Mouse (Mus musculus) embryonic facial prominence, embryonic 14.5 days (tissue): Measurements from ENCODE around the gene Pygl. TPM values are rescaled to one million over a fixed set of nuclear protein-coding genes. Genes with fewer than 3 reads are reported as not detected.

Experiments used
- ATAC-seq: fragments of 200-750 bp; cut with Nextera tagmentation; 2 replicates; pipeline ENCODE4 v1.8.0; 2017; ENCODE audit warnings: low read depth, moderate number of reproducible peaks, moderate TSS enrichment
- DNase-seq: peaks from one replicate; pipeline ENCODE4 v3.0.0-alpha.2; 2015; ENCODE audit warnings: low spot score
- H3K27ac ChIP-seq: fragments of 300-500 bp; sonication (generic); replicated peaks from 2 replicates; pipeline ENCODE4 v1.5.1; 2014; ENCODE audit warnings: low read depth, mild to moderate bottlenecking, low read length, moderate library complexity
- H3K27me3 ChIP-seq: fragments of 300-500 bp; sonication (generic); replicated peaks from 2 replicates; pipeline ENCODE4 v1.6.1; 2014; ENCODE audit warnings: low read length; ENCODE audit not compliant: control insufficient read depth, insufficient read depth
- H3K36me3 ChIP-seq: fragments of 300-500 bp; sonication (generic); 2 replicates; pipeline ENCODE4 v1.6.1; 2014; ENCODE audit warnings: low read length, mixed read lengths; ENCODE audit not compliant: control insufficient read depth, insufficient read depth
- H3K4me1 ChIP-seq: fragments of 300-500 bp; sonication (generic); 2 replicates; pipeline ENCODE4 v1.6.1; 2014; ENCODE audit warnings: antibody characterized with exemption, low read length; ENCODE audit not compliant: control insufficient read depth, insufficient read depth
- H3K4me2 ChIP-seq: fragments of 300-500 bp; sonication (generic); 2 replicates; pipeline ENCODE4 v1.6.1; 2014; ENCODE audit warnings: low read depth, mild to moderate bottlenecking, low read length, moderate library complexity, mixed read lengths
- H3K4me3 ChIP-seq: fragments of 300-500 bp; sonication (generic); 2 replicates; pipeline ENCODE4 v1.5.1; 2014; ENCODE audit warnings: low read depth, mild to moderate bottlenecking, low read length
- H3K9ac ChIP-seq: fragments of 300-500 bp; sonication (generic); 2 replicates; pipeline ENCODE4 v1.6.1; 2014; ENCODE audit warnings: low read depth, mild to moderate bottlenecking, low read length, moderate library complexity, mixed read lengths
- H3K9me3 ChIP-seq: fragments of 300-500 bp; sonication (generic); 2 replicates; pipeline ENCODE4 v1.6.1; 2016; ENCODE audit warnings: low read length; ENCODE audit not compliant: control insufficient read depth
- WGBS: fragments of 180-500 bp; shearing (Covaris S2); extraction: QIAGEN DNeasy Blood & Tissue Kit; methylation state at CpG from one replicate; pipeline ENCODE4 v1.1.7; 2014; 5-methylcytosine and 5-hydroxymethylcytosine counted together
- polyA plus RNA-seq: library from polyadenylated mRNA; unstranded; fragments of >200 nt; fragmentation: Nextera tagmentation; extraction: Ambion mirVana; gene quantifications from 2 replicates; pipeline ENCODE4 v1.2.1, GENCODE M21; 2014

Pygl gene
- polyA plus RNA-seq, 1 experiment from 2014 or later: 23.4 TPM

DNA sequence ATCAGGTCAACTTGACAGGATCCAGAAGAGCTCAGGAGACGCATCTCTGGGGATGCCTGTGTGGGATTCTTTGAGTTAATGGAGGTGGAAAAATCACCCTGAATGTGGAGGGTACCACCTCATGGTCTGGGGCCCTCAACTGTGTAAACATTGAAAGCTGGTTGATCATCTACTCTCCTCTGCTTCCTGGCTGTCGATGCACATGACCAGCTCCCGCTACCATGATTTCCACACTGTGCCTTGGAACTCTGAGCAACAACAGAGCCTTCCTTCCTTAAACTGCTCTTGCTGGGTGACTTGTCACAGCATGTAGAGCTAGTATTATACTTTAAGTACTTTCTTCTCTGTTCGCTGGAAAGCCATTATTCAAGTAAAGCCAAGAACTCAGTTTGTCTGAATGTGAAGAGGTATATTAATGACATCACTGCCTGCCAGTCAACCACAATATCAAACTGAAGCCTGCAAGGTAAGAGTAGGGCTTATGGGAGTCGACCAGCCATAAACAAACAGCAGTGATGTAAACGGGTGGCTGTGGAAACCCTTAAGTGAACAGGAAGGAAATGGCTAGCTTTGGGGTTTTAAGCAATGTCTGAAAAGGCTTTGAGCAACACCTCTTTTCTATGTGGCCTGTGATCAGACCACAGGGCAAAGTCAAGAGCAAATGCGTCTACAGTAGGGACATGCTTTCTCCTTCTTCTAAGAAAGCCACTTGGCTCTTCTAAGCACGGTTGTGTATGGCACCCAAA is 12.3 kb downstream of the Pygl start:
- no peaks in the 10 kb centered on the region for H3K4me1 ChIP-seq
- 76% methylated on average over 8 of the region's 8 CpGs for WGBS
- H3K27me3 ChIP-seq: no peaks in the 10 kb centered on the region

DNA sequence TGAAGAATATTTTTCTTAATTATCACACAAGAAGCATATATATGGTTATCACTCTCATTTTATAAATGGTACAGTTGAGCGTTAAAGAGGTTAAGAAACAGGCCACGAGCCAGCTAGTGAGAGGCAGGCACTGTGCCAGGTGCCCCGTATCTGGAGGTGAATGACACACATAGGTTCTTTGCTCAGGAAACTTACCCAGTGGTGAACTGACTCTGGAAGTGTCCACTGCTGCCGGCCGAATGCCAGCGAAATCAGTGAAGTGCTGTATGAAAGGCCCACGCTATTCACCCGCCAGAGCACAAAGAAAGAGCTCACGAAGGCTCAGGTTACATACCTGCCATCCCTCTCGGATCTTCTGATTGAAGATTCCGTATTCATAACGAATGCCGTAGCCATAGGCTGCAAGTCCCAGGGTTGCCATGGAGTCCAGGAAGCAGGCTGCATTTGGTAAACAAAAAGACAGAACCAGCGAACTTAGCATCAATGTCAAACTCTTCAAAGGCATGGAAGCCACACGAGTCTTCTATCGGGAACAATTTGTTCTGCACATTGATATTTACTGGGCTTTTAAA is 15.0 kb downstream of the Pygl start:
- Histone ChIP-seq H3K27me3 (no peaks in the 10 kb centered on the region), H3K36me3 (no peaks in the 10 kb centered on the region), H3K9me3 (no peaks in the 10 kb centered on the region), H3K4me2 (no peak overlapping the region), H3K9ac (no peak overlapping the region), H3K27ac (no peak overlapping the region), H3K4me1 (no peaks in the 10 kb centered on the region), H3K4me3 (no peak overlapping the region)
- ATAC-seq (peak; percentile 26; the same call in 1 of the 2 replicates), DNase-seq (no peak)
- 59% methylated on average over 16 of the region's 16 CpGs for WGBS

More for the DNA sequence above, 12.3 kb downstream of the Pygl start:
- no peak for ATAC-seq
- Histone ChIP-seq H3K9ac (no peak overlapping the region), H3K9me3 (no peaks in the 10 kb centered on the region), H3K36me3 (no peaks in the 10 kb centered on the region), H3K4me3 (no peak overlapping the region), H3K27ac (no peak overlapping the region), H3K4me2 (no peak overlapping the region)
- DNase-seq: no peak

DNA sequence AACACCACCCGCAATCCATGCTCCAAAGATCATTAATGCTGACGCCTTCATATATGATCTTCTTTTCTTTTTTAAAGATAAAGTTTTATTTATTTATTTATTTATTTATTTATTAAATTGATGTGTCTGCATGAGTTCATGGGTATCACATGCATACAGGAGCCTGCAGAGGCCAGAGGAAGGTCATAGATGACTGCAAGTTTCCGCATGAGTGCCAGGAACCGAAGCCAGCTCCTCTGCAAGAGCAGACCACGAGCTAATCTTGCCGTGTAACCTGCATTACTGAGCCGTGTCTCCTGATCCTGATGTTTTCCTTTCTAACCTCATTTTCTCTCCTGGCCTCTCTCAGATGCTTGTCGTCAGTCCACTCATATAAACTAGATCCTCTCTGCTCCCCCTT is 17.0 kb downstream of the Pygl start:
- no peak for DNase-seq
- H3K36me3 ChIP-seq: no peaks in the 10 kb centered on the region
- no peak overlapping the region for H3K4me2 ChIP-seq
- H3K27ac ChIP-seq: no peak overlapping the region
- no peaks in the 10 kb centered on the region for H3K4me1 ChIP-seq
- H3K27me3 ChIP-seq: no peaks in the 10 kb centered on the region
- no peak overlapping the region for H3K9ac ChIP-seq
- no peak for ATAC-seq
- H3K9me3 ChIP-seq: no peaks in the 10 kb centered on the region
- 69% methylated on average over 8 of the region's 8 CpGs for WGBS
- no peak overlapping the region for H3K4me3 ChIP-seq

DNA sequence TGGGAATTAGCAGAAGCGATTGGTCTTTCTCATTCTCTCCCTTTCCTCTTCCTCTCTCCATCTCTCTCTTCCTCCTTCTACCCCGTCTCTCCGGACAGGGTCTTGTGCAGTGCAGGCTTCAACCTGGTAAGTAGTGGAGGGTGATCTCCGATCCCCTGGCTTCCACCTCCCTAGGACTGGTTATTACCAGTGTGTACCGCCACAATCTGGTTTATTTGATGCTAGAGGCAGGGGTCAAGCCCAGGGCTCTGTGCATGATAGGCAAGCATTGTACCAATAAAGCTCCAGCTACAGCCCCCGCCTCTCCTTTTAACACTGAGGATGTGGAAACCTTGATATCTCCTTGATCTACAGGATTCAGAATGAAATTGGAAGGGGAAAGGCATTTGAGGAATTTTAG is 17.7 kb downstream of the Pygl start:
- H3K4me1 ChIP-seq: no peaks in the 10 kb centered on the region
- no peak for ATAC-seq
- WGBS: 89% methylated on average over 6 of the region's 6 CpGs

DNA sequence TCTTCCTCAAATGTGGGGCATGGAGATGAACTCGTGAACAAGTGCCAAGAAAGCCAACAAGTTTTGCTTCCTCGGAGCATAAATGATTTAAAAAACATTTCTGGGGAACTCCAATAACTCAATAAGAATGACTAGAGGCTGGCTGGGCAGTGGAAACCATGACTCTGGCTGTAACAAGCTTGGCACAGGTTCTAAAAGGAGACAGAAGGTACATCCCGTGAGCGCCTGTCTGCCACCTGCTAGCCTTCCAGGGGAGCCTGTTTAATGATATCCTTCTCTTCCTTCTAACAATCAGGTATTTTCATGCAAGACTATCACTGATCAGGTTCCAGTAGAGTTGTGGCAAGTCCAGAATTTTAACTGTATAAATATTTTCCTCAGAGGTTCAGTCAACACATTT is 18.8 kb downstream of the Pygl start:
- Histone ChIP-seq H3K4me3 (no peak overlapping the region), H3K4me1 (no peaks in the 10 kb centered on the region), H3K4me2 (no peak overlapping the region), H3K27me3 (no peaks in the 10 kb centered on the region), H3K9ac (no peak overlapping the region), H3K36me3 (no peaks in the 10 kb centered on the region), H3K27ac (no peak overlapping the region), H3K9me3 (no peaks in the 10 kb centered on the region)
- 73% methylated on average over 4 of the region's 4 CpGs for WGBS
- DNase-seq (no peak), ATAC-seq (no peak)

More for the DNA sequence above, 17.7 kb downstream of the Pygl start:
- DNase-seq: no peak
- Histone ChIP-seq H3K27me3 (no peaks in the 10 kb centered on the region), H3K36me3 (no peaks in the 10 kb centered on the region), H3K4me2 (no peak overlapping the region), H3K9ac (no peak overlapping the region), H3K27ac (no peak overlapping the region), H3K9me3 (no peaks in the 10 kb centered on the region), H3K4me3 (no peak overlapping the region)

DNA sequence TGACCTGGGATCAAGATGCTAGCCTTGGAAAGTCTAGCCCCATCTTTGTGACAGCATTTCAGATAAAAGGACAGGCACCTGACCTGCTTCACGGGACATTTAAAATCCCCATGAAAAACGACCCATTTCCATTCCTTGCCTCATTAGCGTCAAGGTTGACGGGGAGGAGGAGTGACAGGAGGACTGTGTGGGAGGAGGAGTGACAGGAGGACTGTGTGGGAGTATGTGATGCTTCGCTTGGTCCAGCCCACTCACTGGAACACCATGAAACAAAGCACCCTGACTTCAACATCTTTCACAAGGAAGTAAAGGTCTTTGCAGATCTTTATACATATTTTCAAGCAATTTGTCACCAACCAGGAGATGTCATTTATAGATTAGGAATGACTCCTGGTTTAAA is 23.1 kb downstream of the Pygl start:
- no peak for DNase-seq
- no peaks in the 10 kb centered on the region for H3K27me3 ChIP-seq
- H3K36me3 ChIP-seq: no peaks in the 10 kb centered on the region
- H3K9ac ChIP-seq: no peak overlapping the region
- no peak overlapping the region for H3K27ac ChIP-seq
- H3K9me3 ChIP-seq: no peaks in the 10 kb centered on the region
- no peak for ATAC-seq
- H3K4me2 ChIP-seq: no peak overlapping the region
- WGBS: 66% methylated on average over 5 of the region's 5 CpGs
- H3K4me3 ChIP-seq: no peak overlapping the region
- H3K4me1 ChIP-seq: no peaks in the 10 kb centered on the region

DNA sequence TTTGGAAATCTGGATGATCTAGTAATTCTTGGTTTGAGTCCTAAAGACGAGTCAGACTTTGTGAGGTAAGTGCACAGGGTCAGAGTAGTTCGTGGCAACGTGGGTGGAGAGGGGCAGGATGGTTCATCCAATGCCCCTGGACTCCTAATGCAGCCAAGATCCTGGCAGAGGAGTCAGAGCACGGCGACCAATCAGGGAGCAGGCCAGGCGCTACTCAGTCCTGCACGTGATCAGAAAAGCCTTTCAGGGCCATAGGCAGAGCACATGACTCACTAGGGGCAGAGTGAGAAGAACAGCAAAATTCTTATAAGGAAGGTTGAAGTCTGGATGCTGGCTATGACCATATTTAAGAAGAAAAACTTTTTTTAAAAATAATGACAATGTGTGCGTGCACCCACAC is 26.9 kb downstream of the Pygl start:
- 77% methylated on average over 8 of the region's 8 CpGs for WGBS
- H3K36me3 ChIP-seq: no peaks in the 10 kb centered on the region
- no peak overlapping the region for H3K27ac ChIP-seq
- H3K27me3 ChIP-seq: no peaks in the 10 kb centered on the region
- no peak overlapping the region for H3K4me3 ChIP-seq
- H3K4me2 ChIP-seq: no peak overlapping the region
- ATAC-seq (no peak), DNase-seq (no peak)
- no peak overlapping the region for H3K9ac ChIP-seq
- no peaks in the 10 kb centered on the region for H3K9me3 ChIP-seq
- no peaks in the 10 kb centered on the region for H3K4me1 ChIP-seq

DNA sequence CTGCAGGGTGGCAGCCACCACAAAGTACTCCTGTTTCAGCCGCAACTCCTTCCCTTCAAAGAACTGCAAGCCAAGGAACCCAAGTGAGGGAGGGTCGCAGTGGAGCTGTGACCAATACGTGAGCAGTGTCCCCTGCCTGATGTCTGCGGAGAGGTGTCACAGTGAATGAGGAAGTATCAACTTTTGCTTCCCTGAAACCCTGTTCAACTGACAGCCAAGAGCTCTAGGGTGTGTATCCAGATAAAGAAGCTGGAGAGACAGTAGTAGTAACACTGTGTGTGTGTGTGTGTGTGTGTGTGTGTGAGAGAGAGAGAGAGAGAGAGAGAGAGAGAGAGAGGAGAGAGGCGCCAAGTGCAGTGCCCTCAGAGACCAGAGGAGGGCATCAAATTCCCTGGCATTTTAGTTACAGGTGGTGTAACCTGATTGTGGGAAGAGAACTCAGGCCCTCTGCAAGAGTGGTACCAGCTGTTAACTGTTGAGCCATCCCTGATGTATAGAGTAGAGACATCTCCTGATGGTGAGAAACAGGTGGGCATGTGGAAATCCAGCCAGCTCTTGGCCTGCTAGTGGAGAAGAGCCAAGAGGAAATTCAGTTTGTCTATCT is 29.3 kb downstream of the Pygl start:
- no peak for ATAC-seq
- no peak overlapping the region for H3K9ac ChIP-seq
- WGBS: 70% methylated on average over 5 of the region's 5 CpGs
- no peaks in the 10 kb centered on the region for H3K27me3 ChIP-seq
- no peak overlapping the region for H3K27ac ChIP-seq
- no peak for DNase-seq
- no peak overlapping the region for H3K4me3 ChIP-seq
- no peaks in the 10 kb centered on the region for H3K4me1 ChIP-seq
- no peaks in the 10 kb centered on the region for H3K9me3 ChIP-seq
- no peak overlapping the region for H3K4me2 ChIP-seq
- no peaks in the 10 kb centered on the region for H3K36me3 ChIP-seq

DNA sequence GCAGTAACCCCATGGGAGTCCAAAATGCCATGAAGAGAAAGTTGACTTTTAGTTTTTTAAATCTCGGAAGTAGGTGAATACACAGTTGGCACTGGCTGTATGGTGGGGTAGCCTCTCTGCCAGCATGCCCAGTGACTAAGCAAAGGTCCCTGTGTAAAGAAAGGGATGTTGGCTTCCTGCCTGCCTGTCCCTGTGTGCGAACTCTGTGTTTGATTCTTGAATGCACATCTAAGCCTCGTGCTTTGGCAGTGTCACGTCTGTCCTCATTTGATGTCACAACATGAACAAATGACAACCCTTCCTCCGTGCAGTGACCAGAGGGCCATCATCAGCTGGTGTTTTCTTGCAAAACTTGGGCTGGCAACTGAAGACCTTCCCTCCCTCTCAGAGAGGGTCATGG is 34.9 kb downstream of the Pygl start:
- Histone ChIP-seq H3K9ac (no peak overlapping the region), H3K9me3 (no peaks in the 10 kb centered on the region), H3K36me3 (no peaks in the 10 kb centered on the region), H3K4me3 (no peak overlapping the region), H3K27me3 (no peaks in the 10 kb centered on the region), H3K4me2 (no peak overlapping the region), H3K4me1 (no peaks in the 10 kb centered on the region), H3K27ac (no peak overlapping the region)
- ATAC-seq (no peak), DNase-seq (no peak)
- WGBS: 84% methylated on average over 5 of the region's 5 CpGs
